Mouse (Mus musculus) layer of hippocampus, adult 2 months (tissue): ENCODE measurements at regions not wholly inside any gene's neighbourhood (a gene's known extent, or its start where the extent isn't known, plus 50 kb on each side); places are given as distances from the start of the nearest gene placed in this dataset.

Experiments
- DNase-seq, 2 experiments: peaks; one replicate each; pipeline ENCODE4 v3.0.0; 2022; ENCODE audit warnings: low spot score in 2 of 2
- H3K27ac ChIP-seq: fragments of 200-600 bp; 2 replicates; pipeline ENCODE4 v1.8.1; 2022
- H3K4me3 ChIP-seq: fragments of 200-600 bp; 2 replicates; pipeline ENCODE4 v1.8.1; 2022; ENCODE audit warnings: mild to moderate bottlenecking
- CTCF ChIP-seq: fragments of 200-600 bp; conservative IDR thresholded peaks from 2 replicates; pipeline ENCODE4 v1.8.1; 2022; ENCODE audit warnings: antibody characterized with exemption, mild to moderate bottlenecking, moderate library complexity

- no peak for TF ChIP-seq CTCF
- DNase-seq, result no peak
- Histone ChIP-seq H3K4me3 (no peak overlapping the region), H3K27ac (no peak overlapping the region)
These were observed 260.2 kb downstream of the Cog6 start for GRCm38 (mm10) chr3:52756816-52757215.

- DNase-seq, result no peak
- H3K4me3 ChIP-seq, result no peak overlapping the region
- TF ChIP-seq CTCF, result no peak
- H3K27ac ChIP-seq, result no peak overlapping the region
These were observed 261.0 kb downstream of the Cog6 start for GRCm38 (mm10) chr3:52756006-52756405.

- Histone ChIP-seq H3K4me3 (no peak overlapping the region), H3K27ac (no peak overlapping the region)
- no peak for TF ChIP-seq CTCF
- no peak for DNase-seq
These were observed 262.1 kb downstream of the Cog6 start for GRCm38 (mm10) chr3:52754978-52755377.

DNA sequence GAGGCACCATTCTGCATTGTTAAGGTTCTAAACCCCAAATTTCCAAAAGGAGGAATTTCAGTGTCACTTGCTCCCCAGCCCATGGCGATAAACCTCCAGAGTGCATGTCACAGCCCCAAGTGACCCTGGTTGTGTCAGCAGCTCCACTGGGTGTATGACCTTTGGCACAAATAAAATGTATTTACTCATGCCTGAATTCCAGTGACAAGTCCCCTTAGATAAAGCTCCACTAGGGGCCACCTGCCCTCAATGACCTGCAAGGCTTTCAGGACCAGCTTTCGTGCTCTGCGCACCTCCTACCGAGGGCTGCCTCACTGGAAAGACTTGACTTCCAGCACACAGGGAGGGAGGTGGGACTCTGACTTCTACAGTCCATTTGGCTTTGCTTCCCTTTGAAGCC is 262.6 kb downstream of the Cog6 start:
- Histone ChIP-seq H3K27ac (no peak overlapping the region), H3K4me3 (no peak overlapping the region)
- DNase-seq, result no peak
- no peak for TF ChIP-seq CTCF

GRCm38 (mm10) chr3:52746917-52747316 is 270.1 kb downstream of the Cog6 start:
- Histone ChIP-seq H3K27ac (no peak overlapping the region), H3K4me3 (no peak overlapping the region)
- TF ChIP-seq CTCF, result no peak
- no peak for DNase-seq

GRCm38 (mm10) chr3:52744334-52744733 is 272.7 kb downstream of the Cog6 start:
- H3K4me3 ChIP-seq, result no peak overlapping the region
- no peak for TF ChIP-seq CTCF
- H3K27ac ChIP-seq, result no peak overlapping the region
- DNase-seq, result no peak

DNA sequence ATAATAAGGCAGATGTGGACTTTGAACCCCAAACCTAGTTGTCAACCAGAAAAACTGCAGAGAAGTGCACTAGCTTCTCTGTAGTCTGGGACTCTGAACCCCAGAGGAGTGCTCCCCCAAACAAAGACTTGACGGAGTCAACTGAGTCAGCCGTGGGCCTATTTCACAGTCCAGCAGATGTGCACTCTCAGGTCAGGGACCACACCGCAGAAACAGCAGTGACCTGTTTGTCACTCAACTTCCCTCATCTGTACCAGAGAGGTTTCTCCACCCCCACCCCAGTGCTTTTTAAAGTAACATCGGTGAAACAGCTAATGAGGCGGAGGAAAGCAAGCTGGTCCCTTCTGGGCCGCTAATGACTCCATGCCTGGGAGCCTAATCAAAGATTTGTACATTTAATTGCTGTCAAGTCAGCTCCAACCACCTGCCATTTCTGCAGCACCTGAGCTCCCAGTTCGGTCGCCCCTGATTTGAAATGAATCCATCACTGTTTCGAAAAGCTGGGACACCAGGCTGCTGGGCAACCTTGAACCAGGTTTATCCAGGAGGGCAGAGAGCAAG is 276.5 kb downstream of the Cog6 start:
- DNase-seq, result no peak
- no peak for TF ChIP-seq CTCF
- Histone ChIP-seq H3K4me3 (no peak overlapping the region), H3K27ac (no peak overlapping the region)

GRCm38 (mm10) chr3:52739526-52739925 is 277.5 kb downstream of the Cog6 start:
- no peak for TF ChIP-seq CTCF
- Histone ChIP-seq H3K27ac (no peak overlapping the region), H3K4me3 (no peak overlapping the region)
- no peak for DNase-seq

GRCm38 (mm10) chr3:52738386-52738785 is 278.7 kb downstream of the Cog6 start:
- no peak overlapping the region for H3K4me3 ChIP-seq
- no peak for DNase-seq
- no peak for TF ChIP-seq CTCF

GRCm38 (mm10) chr3:52735939-52736338 is 281.1 kb downstream of the Cog6 start:
- TF ChIP-seq CTCF, result no peak
- H3K27ac ChIP-seq, result no peak overlapping the region
- no peak for DNase-seq
- H3K4me3 ChIP-seq, result no peak overlapping the region

More at GRCm38 (mm10) chr3:52738386-52738785, 278.7 kb downstream of the Cog6 start:
- no peak overlapping the region for H3K27ac ChIP-seq

- no peak overlapping the region for H3K27ac ChIP-seq
- DNase-seq, result no peak
- H3K4me3 ChIP-seq, result no peak overlapping the region
- no peak for TF ChIP-seq CTCF
These were observed 285.1 kb downstream of the Cog6 start for GRCm38 (mm10) chr3:52731941-52732340.

DNA sequence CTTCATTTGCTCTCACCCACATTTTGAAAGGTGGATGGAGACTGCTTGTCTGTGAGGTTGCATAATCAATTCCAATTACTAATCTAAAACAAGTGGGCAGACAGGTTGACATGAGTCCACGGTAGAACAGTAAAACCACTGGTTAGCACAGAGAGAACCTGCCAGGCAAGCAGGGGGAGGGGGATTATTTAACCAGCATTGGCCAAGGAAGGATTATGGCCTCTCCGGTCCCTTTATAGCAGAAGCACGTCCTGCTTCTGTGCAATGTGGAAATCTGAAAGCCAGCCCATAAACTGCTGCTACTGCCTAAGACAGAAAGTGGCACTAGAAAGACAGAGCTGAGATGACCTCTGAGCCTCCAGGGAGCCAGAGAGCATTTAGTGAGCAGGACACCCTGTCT is 285.5 kb downstream of the Cog6 start:
- TF ChIP-seq CTCF, result no peak
- no peak for DNase-seq
- no peak overlapping the region for H3K4me3 ChIP-seq

GRCm38 (mm10) chr3:52729731-52730130 is 287.3 kb downstream of the Cog6 start:
- no peak for TF ChIP-seq CTCF
- no peak overlapping the region for H3K27ac ChIP-seq
- H3K4me3 ChIP-seq, result no peak overlapping the region
- no peak for DNase-seq

More for the DNA sequence above, 285.5 kb downstream of the Cog6 start:
- no peak overlapping the region for H3K27ac ChIP-seq

GRCm38 (mm10) chr3:52728860-52729259 is 288.2 kb downstream of the Cog6 start:
- H3K27ac ChIP-seq, result no peak overlapping the region
- no peak overlapping the region for H3K4me3 ChIP-seq
- no peak for DNase-seq
- TF ChIP-seq CTCF, result no peak

GRCm38 (mm10) chr3:52728426-52728825 is 288.6 kb downstream of the Cog6 start:
- Histone ChIP-seq H3K27ac (no peak overlapping the region), H3K4me3 (no peak overlapping the region)
- DNase-seq, result no peak
- TF ChIP-seq CTCF, result no peak
